In the genomic region with DNA sequence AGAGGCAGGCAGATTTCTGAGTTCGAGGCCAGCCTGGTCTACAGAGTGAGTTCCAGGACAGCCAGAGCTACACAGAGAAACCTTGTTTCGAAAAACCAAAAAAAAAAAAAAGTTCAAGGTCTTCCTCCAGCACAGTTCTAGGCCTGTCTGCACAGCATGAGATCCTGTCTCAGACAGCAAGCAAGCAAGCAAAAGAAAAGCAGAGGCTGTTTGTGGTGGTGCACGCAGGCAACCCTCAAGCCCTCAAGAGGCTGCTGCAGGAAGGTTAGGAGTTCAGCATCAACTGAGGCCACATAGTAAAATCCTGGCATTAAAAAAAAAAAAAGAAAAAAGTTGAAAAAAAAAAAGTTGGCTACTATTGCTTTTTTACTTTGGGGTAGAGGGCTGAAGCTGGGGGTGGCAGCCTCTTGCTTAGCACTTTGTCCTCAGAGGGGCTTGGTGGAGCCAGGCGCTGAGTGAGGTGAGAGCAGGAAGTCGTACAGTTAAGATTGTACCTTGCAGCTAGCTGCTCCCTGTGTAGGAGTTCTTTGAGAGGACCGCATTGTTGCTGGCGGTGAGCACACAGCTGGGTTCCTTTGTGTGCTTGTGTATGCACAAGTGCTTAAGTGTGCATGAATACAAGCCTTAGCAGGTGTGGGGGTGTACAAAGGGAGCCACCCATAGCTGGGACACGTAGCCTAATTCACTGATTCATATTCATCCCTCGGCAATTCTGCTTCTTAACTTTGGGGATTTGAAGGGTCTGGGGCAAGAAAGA, we compare ENCODE assay signal across 1 mouse cellular context.
TF ChIP-seq lines count a peak whose summit lies in the region.

No protein-coding gene starts in this region.

TF ChIP-seq in ES-E14, 5 proteins besides CTCF, POLR2A, EP300 and RAD21:
- TF ChIP-seq CHD2 (IDR thresholded peaks at IDR 0.05; ENCODE audit: low read depth, low read length) (no peak), MAFK (IDR thresholded peaks at IDR 0.05; ENCODE audit: insufficient read depth, low read depth, low read length) (0 out of 2 replicates have a peak, but pooled peaks have one; percentile 30), ZNF384 (IDR thresholded peaks at IDR 0.05; ENCODE audit: low read depth, low read length) (peak; percentile 69; the same call in 1 of the 2 replicates)
